Mouse (Mus musculus) 3134 (cell line): ENCODE results near the gene Kcnt2.

Experiments
- DNase-seq: peaks from one replicate; pipeline ENCODE4 v3.0.0-alpha.2; 2011; ENCODE audit warnings: low spot score; ENCODE audit not compliant: insufficient read length; ENCODE audit errors: extremely low read depth

Kcnt2 gene

DNA sequence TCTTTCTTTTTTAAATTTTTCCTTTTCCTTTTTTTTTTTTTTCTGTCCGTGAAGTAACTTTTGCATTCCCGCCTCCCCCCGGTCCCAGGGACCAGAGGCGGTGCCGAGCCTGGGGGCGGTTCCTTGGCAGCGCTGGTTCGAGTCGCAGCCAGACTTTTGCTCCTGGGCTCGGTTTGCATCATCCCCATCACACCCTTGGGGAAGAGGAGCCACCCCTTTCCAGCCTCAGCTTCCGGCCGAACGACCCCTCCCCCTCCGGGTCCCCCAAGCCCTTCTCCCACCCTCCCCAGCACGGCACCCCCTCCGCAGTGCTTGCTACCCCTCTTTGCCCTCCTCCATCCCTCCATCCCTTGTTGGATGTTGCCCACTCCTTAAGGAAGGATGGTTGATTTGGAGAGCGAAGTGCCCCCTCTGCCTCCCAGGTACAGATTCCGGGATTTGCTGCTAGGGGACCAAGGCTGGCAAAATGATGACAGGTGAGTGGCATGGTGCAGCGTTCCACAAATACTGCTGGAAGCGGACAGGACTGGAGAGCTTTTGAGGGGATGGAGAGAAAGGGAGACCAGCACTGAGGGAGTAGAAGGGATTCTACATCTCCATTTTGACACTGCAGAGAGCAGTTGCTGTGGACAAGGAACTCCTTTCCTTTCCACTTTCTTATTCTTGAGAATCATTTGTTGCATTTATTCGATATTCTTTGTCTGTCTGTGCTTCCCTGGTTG is at the start of gene Kcnt2:
Gene Kcnt2, plus strand, starts transcription at position 283 of the 722 bp plus-strand sequence.
- peak; percentile 1 for DNase-seq

DNA sequence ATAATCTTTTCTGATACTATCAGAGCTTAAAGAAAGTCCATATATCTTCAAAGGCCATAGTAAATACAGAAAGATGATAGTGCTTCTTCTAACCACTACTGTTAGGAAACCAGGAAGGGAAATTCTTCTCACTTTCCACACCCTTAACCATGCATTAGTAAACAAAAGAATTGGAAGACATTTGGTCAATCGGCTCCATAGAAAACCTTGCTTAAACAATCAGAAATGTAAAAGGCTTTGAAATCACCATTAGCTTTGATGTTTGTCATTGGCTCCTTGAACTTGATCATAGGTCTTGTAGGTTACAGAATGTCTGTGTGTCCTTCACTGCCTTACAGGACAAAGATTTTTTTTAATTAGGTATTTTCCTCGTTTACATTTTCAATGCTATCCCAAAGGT is 40.6 kb upstream of the Kcnt2 start:
- DNase-seq, result no peak

DNA sequence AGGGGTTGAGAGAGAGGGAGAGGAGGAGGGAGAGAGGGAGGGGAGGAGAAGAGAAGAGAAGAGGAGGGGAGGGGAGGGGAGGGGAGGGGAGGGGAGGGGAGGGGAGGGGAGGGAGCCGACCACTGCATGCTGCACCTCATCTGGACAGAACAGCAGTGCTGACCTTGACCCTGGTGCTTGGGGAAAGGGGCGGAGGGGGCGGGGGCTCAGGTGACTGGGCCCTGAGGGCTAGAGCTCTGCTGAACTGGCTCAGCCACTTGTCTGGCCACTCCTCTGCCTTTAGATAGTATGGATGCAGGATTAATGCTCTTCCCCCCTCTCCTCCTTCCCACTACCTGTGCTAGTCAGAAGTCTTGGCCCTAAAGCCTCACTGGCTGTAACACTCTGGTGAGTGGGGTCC is 20.7 kb upstream of the Kcnt2 start:
- no peak for DNase-seq

DNA sequence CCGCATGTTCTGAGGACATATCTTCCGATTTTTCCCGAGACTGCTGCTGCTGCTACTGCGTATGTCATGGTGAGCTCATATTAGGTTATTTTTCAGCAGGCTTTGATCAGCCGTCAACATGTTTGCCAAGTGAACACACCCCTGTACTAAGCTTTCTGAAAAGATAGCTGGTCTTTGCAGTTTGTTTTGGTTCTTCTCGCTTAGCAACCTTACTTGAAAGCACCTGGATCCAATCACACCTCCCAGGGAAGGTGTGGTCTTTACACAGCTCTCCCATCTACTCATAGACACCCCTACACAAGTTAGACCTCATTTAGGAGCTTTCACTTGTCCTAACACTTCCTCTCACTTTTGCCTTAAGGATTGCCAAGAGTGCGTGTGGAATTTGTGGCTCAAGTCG is 19.3 kb upstream of the Kcnt2 start:
- DNase-seq, result no peak

DNA sequence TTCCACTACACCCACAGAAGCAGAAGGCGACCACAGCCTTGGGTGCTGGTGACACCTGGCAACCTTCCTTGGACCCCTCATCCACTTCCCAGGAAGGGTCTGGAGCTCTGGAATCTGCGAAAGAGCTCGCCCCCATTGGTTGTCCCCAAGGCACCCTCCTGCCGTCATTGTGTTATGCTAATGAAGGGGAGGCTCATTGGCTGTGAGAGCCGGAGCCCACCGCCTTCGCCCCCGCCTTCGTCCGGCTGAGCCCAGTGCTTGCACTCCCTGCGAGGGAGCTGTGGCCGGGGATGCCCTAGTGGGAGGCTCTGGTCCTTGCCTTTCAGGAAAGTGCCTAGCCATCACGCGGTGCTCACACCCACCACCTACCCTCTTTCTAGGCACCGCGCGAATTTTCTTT is 493 bp upstream of the Kcnt2 start:
- DNase-seq, result peak; percentile 2

DNA sequence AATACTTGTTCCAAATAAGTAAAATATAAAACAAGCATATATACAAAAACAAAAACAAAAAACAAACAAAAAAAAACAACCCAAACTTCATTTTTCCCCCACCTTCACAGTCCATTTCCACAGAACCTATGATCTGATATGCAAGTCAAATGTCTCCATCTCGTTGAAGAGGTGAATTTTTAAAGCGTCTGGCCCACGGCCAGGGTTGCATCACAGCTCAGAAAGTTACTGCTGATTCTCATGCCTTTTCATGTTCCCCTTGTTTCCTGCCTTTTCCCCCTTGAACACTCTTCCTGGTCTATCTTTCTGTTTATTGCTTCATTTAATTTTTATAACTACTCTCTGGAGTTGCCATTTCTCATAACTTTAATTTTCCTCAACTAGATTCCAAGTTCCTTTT is 18.7 kb downstream of the Kcnt2 start:
- no peak for DNase-seq

DNA sequence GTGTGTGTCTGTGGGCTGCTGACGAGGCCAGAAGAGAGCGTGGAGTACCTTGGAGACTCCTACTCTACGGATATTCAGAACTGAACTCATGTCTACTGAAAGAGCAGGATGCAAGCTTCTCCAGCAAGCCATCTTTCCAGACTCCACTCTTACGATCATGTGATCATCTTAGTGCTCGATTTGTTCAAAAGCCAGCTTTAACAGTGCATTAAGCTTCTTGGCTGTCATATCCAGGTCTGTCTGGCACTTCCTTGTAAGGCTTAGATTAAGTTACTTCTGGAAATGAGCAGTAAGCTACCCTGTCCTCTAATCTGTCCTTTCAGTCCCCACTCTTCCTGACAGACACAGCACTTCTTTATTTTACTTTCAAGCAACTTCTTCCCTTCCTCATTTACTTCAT is 20.1 kb downstream of the Kcnt2 start:
- no peak for DNase-seq

DNA sequence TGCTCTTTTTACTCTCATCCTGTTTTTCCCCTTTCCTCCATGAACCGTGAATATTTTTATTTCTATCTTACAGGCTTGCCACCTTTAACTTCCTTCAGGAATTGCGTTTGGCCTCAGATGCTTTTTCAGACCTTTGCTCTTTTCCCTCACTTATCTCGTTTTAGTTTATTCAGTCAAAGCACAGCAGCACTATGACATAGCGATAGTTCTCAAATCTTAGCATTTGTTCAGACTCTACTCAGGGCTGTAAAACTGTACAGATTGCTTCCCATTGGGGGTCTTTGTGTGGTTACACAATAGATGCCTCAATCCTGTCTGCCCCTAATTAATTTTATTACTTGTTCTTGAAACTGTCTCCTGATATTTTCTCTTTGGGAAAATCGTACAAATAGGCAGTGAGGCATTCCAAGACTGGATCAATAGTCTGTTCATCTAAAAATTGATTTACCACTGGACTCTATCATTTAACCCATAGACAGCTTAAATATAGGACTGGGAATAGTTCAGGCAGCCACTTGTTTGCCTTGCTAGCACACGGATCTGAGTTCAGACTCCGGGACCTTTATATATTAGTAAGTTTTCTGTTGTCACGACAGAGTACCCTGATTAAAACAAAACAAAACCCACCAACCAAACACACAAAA is 20.8 kb downstream of the Kcnt2 start:
- no peak for DNase-seq

DNA sequence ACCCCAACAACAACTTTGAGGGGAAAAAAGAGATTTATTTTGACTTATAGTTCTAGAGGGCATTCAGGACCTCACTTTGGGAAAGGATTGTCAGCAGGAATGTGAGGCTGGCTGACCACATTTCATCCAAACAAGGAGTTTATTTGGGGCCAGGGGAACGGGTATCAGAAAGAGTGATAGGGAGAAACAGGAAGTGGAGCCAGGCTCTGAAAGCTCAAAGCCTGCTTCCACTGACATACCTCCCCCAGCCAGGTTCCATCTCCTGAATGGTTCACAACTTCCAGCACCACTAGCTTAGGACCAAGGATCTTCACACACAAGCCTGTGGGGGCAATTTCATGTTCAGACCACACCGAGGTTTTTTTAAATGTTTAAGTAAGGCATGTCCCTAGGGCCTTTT is 21.3 kb downstream of the Kcnt2 start:
- no peak for DNase-seq

DNA sequence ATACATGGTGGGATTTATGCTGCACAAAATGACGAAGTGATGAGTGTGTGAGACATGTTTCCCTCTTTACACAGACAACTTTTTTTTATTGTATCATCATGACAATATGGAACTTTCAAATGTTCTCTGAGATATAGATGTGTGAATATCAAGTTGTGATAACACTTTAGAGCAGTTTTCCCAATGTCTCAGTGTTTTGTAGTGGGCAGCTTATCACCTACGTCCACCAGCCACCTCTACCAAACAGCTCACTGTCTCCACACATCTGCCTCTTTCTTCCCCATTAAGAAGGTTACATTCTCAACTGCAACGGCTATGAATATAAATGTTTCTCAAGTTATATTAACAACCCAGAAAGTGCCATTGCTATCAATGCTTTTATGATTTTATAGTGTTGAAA is 27.7 kb downstream of the Kcnt2 start:
- no peak for DNase-seq

DNA sequence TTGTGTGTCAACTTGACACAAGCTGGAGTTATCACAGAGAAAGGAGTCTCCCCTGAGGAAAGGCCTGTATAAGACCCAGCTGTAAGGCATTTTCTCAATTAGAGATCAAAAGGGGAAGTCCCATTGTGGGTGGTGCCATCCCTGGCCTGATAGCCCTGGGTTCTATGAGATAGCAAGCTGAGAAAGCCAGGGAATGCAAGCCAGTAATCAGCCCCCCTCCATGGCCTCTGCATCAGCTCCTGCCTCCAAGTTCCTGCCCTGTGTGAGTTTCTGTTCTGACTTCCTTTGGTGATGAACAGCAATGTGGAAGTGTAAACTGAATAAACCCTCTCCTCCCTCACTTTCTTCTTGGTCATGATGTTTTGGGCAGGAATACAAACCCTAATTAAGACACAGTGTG is 29.9 kb downstream of the Kcnt2 start:
- DNase-seq, result no peak

DNA sequence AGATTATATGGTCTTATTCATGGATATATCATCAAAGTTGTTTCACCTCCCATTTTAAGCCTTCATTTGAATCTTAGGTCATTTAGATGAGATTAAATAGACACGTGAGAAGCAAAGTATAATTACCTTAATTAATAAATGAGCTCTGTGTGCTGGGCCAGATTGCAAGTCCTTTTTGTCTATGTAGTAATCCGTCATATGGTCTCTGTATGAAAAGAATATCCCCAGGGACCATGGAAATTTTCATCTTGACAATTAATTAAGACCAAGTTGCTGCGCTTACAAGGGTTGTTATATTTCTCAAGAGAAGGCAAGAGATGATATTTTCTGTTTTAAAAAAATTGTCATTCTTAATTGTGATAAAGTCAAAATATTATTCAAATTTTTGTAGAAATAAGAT is 47.2 kb downstream of the Kcnt2 start:
- no peak for DNase-seq

DNA sequence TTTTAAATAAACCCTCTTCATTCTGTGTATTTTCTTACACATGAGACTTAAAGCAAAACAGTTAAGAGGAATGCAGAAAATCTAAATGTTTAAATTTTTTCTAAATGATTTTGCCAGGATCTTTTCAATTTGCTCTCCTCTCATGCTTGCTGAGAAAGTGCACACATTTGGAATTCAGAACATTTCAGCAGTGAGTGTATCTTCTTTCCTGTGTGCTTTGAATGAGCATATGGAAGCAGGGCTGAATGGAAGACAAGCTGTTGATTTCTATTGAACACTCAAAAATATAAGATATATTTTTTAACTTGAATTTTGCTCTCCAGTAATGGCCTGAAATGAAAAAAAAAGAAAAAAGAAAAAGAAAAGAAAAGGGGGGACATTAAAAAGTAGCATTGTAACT is 49.5 kb downstream of the Kcnt2 start:
- DNase-seq, result no peak

DNA sequence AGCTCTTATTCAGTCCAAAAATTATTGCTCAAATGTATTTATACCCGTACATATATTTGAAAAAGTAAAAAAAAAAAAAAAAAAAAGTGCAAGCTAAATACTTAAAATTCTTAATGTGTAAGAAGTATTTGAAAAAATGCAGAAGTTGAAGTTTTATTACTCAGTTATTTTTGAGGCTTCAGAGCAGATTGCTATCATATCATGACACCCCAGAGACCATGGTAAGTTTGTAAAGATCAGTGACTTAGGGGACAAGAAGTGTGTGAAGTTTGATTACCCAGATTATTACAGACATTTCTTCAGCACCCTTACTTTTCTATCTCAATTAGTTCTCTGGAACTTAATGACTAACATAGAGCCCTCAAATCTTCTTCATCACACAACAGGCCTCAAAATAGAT is 58.3 kb downstream of the Kcnt2 start:
- DNase-seq, result no peak

DNA sequence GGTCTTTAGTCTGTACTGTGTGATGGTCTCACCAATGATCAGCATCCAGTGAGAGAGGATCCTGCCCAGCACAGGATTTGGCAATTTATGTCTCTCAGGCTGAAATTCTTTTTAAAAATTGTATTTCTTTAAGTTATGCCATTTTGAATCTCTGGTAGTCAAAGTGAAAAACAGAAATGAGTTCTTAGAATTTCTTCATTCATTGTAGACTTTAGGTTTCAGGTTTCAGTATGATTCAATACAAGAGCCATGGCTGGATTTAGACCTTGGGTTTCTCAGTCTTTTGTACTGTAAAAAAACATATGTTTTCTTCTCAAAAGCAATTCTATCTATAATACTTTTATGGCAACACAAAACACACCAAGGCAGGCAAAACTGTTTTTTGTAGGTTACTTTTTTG is 59.4 kb downstream of the Kcnt2 start:
- no peak for DNase-seq

DNA sequence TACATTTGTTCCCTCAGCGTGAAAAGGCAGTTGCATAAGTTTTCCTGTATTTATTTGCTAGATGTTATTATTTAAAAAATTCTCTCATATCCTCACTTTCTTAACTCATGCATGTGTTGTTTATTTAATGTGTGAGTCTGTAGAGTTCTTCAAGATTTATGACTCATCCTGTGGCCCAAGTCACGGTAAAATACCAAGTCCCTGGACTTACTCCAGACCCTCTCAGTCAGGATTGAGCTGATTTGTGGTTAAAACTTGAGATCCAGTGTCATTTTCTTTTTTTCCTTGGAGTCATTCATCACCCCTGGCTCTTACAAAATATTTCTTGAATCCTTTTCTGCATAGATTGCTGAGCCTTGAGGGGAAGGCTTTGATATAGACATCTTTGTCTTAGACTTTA is 60.4 kb downstream of the Kcnt2 start:
- DNase-seq, result peak; percentile 65

DNA sequence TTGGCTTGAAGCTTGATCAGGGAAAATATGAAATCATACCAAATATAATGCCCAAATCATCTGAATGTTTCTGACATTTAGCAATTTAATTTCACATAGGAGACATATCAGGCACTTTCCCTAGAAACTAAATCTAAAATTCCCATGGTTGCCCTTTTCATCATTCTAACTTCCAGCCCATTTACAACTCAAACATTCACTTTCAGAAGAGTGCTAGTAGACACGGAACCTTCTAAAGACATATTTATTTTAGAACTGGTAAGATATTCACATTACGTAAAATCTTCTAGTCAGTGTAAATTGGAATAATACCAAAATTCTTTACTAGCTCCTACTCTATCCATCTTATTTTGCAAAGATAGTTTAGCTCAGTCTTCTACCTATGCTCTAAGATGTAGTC is 64.8 kb downstream of the Kcnt2 start:
- no peak for DNase-seq

DNA sequence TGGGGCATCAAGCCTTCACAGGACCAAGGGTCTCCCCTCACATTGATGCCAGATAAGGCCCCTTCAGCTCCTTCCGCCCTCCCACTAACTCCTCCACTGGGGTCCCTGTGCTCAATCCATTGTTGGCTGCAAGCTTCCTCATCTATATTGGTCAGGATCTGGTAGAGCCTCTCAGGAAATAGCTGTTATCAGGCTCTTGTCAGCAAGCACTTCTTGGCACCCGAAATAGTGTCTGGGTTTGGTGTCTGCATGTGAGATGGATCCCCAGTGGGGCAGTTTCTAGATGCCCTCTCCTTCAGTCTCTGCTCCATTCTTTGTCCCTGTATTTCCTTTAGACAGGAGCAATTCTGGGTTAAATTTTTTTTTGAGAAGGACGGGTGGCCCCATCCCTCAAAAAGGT is 79.1 kb downstream of the Kcnt2 start:
- DNase-seq, result no peak

DNA sequence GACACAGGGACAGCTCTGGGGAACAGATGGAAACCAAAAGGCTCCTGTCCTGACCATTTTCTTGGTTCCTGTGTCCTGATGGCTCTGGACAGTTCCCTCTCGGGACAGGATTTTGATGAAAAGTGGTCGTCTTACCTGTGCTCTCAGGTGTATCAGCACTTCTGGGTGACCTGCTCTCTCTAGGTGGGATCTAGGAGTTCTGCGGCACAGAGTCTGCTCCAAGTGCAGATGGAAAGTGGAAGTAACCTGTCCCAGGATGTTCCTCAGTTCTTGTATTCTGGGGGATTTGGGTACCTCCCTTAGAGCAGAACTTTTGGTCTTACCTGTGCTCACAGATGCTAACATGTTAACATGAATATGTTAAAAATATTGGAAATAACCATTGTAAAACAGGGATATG is 80.8 kb downstream of the Kcnt2 start:
- no peak for DNase-seq

DNA sequence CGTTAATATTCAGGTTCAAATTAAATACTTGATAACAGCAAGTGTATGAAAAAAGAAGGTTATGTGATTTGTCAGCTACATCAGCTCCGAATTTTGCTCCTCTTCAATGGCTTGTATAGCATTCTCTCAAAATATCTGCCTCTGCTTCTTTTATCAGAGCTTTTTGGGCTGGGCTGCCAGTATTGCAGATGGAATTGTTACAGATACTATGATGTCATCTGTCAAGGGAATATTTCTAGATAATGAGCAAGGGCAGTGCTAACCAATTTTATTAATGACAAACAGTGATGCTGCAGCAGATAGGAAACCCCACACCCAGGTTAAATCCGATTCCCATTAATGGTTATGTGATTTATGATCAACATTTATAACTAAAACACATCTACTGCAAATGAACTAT is 87.7 kb downstream of the Kcnt2 start:
- no peak for DNase-seq

DNA sequence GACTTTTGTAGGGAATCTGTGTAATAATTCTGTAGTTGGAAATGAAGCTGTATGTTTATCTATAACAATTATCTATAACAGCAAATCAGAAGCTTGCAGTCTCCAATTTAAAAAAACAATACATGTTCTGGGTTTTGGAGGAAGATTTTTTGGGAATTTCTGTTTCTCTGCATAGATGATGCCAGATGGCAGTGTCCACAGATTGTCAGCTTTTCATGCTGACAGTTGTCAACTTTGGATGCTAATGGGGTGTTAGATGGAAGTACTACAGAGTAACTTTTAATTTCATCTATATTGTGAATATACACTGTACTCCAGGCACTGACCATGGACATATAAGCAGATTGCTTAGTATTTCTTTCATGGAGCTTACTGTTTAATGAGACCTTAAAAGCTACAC is 92.5 kb downstream of the Kcnt2 start:
- no peak for DNase-seq

DNA sequence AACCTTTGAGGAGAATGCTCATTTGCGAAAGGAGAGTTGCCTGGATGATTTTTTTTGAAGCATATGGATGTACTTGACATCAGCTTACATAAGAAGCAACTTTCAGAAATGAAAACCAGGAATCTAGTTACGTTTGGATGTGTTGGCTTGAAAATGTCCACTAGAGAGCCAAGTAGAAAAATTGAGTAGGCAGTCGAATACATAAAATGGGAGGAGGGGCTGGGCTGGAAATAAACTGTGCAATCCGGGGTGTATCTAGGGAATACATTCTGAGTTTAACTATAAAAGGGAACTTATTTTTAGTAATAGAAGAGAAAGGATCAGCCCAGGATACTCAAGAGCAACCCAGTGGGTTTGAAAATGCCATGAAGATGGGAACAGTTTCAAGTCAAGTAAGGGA is 93.4 kb downstream of the Kcnt2 start:
- DNase-seq, result no peak

DNA sequence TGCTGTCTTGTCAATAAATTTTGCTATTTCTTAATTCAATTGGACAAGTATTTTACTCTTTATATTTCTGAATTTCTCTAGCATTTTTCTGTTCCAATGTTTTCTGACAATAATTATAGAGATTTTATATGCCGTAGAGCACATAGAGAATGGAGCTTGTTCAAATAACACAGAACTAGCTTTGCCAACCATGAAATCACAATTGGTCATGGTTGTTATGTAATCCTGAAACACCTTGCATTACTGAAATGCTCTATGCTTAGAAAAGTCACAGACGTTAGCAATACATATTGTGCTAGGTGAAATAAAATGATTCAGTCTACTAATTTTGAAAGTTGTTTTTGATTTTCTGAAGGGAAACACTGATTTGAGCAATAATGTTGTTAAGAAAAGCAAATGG is 118.8 kb downstream of the Kcnt2 start:
- DNase-seq, result no peak
